Mouse (Mus musculus): ENCODE measurements around the gene Psmd8. TPM values are rescaled to one million over a fixed set of nuclear protein-coding genes. Genes with fewer than 3 reads are reported as not detected.
"Not testable (repeated sequence)": the region's sequence is repeated elsewhere in the genome, so short reads cannot be mapped to it uniquely, and the experiment has no call there.

Psmd8 gene
- polyA plus RNA-seq (2017; shearing (Covaris generic)): 100 to 1,000 TPM; 163 to 175 TPM

DNA sequence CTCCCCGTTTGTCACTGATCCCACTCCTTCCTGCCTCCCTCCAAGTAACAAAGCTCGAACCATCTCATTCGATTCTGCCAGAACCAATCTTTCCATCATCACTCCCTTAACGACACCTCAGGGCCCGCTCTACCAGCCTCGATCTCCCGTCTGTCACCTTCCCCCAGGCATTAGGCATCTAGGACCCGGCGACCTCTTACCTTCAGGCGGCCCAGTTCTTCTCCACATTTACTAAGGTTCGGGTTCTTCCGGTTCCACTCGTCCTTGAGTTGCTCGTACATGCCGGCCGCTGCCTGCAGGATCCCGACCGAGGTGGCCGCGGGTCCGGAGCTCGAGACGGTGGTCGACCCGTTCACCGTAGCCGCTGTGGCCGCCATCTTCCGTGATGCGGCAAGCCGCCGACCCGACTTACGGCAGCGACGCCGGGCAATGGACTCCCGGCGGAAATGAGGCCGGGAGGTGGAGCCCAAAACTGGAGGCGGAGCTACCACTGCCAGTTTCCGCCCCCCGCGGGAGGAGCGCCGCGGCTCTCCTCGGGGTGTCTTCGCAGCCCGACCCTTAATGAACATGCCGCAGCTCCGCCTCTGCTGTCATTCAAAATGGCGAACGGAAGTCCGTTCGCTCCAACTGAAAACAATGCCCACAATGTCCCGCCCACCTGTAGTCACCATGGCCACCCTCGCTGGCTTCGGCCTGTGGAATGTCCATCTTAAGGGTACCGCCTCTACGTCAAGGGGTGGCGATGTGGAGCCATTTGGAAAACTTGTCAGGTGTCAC, at the start of gene Psmd8:
Psmd8 (minus strand) TSS at position 625 of the 777 bp plus-strand sequence.
- peak; percentile 97 for ATAC-seq

DNA sequence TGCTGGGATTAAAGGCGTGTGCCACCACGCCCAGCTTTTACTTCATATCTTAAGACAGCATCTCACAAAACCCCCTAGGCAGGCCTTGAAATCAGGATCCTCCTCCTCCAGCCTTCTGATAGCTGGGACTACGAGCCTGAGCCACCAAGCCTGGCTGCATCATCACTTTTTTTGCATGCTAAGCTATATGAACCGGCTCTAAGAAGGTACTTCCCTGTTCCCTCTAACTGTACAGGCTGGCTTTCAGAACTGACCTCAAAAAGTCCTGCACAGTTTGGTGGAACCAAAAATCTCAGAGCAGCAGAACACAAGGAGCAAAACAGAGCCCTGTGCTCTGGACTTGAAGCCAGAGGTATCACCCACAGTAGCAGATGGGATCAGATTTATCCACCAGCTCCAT, 47.7 kb upstream of the Psmd8 start:
- no peak for ATAC-seq

DNA sequence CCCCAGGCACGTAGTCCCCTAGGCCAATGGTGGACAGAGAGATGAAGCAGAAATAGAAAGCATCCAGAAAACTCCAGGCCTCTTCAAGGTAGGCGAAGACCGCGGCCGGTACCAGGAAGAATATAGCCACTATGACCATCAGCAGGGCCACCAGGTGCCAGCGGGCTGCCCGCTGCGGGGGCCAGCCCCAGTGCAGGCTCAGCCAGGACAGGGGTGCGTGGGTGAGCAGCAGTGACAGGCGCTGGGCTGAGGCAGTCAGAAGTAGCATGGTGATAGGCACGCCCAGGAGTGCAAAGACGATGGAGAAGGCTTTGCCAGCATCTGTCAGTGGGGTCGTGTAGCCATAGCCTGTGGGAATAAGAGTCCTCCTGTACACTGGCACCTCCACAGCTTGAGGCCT, 45.0 kb upstream of the Psmd8 start:
- ATAC-seq: no peak

DNA sequence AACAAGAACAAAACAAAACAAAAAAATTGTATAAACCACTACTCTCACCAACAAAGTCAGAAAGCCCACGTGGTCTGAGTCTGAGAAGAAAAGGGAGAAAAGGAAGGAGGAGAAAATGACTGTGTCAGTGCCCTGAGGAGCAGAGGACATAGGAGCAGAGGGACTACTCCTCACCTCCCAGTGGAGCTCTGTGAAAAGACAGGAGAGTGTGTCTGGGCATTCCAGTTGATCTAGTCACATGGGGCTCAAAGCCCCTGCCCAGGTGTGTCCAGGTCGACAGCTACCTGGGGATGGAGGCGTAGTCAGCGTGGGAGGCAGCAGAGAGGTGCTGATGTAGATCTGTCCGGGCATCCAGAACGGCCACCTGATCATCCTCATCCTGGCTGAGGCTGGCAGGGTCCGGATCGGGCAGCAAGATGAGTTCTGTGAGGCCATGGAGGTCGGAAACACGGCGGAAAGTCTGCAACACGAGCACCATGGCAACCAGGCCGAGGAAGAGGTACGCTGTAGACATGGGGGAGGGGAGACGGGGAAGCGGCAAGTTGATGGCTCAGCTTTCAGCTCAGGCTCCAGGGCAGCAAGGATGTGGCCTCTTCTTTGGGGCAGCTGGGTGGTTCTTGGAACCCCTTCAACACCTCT, 44.4 kb upstream of the Psmd8 start:
- ATAC-seq: peak; percentile 54

DNA sequence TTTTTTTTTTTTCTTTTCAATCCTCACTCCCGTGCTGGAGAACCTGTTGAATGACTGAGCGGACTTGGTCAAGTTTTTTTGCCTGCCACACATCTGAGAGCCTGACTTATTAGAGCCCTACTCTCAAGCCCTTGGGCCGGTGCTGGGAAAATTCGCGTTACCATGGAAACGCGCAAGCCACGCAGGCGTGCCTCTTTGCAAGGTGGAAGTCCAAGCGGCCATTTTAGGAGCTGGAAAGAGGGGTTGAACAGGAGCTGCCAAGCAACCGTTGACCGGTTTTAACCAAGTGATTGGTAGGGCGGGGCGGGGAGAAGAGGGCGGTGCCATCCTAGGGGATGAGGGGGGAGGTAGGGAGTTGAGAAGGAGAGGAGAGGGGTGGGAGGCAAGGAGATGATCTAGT, 34.3 kb upstream of the Psmd8 start:
- no peak for ATAC-seq

DNA sequence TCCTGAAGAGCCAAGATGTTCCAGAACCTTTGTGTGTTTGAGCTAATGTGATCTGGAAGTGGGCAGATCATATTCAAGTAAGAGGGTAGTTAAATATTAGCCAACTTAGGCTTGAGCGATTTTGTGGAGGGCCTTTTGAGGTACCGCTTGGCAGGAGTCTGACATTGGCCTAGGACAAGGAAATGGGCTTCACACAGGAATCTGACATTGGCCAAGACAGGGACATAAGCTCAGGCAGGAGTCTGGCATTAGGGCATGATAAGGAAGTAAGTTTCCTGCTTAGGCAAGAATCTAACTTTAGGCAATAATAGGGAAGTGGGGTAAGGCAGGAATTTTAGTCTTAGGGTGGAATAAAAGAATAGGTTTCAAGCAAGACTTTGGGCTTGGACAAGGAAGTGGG, 33.7 kb upstream of the Psmd8 start:
- no peak for ATAC-seq

DNA sequence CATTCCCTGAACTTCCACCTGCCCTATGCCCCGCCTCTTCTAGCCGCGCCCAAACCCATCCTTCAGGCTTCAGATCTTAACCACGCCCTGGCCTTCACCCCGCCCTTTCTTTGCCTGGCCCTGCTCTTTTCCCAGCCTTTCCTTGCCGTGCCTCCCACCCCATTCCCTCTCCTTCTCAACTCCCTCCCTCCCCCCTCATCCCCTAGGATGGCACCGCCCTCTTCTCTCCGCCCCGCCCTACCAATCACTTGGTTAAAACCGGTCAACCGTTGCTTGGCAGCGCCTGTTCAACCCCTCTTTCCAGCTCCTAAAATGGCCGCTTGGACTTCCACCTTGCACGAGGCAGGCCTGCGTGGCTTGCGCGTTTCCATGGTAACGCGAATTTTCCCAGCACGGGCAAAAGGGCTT, 33.2 kb upstream of the Psmd8 start, which contains the start of gene Catsperg1:
Catsperg1 (minus strand) TSS at position 361 of the 408 bp plus-strand sequence.
- no peak for ATAC-seq

DNA sequence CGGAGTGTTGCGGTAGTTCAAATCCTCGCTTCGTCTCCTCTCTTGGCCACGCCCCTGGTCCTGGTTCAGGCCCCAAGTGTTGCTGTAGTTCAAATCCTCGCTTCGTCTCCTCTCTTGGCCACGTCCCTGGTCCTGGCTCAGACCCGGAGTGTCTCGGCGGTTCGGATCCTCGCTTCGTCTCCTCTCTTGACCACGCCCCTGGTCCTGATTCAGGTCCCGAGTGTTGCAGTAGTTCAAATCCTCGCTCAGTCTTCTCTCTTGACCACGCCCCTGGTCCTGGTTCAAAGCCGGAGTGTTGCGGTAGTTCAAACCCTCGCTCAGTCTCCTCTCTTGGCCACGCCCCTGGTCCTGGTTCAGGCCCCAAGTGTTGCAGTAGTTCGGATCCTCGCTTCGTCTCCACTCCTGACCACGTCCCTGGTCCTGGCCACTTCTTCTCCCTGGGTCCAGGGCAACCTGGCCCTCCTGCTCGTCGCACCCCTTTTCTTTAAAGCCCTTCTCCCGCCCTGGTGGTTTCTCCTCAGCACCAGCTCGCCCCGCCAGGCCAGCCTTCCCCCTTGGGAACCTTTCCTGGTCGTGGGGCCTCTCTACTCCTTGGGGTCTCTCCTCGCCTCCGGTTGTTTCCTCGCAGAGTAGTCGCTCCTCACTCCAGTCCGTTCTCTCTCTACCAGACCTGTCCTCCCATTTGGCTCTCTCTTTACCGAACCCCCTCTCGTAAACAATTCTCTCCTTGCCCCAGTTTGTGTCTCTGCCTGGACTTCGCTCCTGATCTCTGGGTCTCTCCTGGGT, 32.5 kb upstream of the Psmd8 start:
- not testable (repeated sequence) for ATAC-seq

DNA sequence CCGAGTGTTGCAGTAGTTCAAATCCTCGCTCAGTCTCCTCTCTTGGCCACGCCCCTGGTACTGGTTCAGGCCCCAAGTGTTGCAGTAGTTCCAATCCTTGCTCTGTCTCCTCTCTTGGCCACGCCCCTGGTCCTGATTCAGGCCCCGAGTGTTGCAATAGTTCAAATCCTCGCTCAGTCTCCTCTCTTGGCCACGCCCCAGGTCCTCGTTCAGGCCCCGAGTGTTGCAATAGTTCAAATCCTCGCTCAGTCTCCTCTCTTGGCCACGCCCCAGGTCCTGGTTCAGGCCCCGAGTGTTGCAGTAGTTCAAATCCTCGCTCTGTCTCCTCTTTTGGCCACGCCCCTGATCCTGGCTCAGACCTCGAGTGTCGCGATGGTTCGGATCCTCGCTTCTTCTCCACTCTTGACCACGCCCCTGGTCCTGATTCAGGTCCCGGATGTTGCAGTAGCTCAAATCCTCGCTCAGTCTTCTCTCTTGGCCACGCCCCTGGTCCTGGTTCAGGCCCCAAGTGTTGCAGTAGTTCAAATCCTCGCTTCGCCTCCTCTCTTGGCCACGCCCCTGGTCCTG, 31.8 kb upstream of the Psmd8 start:
- no peak for ATAC-seq

DNA sequence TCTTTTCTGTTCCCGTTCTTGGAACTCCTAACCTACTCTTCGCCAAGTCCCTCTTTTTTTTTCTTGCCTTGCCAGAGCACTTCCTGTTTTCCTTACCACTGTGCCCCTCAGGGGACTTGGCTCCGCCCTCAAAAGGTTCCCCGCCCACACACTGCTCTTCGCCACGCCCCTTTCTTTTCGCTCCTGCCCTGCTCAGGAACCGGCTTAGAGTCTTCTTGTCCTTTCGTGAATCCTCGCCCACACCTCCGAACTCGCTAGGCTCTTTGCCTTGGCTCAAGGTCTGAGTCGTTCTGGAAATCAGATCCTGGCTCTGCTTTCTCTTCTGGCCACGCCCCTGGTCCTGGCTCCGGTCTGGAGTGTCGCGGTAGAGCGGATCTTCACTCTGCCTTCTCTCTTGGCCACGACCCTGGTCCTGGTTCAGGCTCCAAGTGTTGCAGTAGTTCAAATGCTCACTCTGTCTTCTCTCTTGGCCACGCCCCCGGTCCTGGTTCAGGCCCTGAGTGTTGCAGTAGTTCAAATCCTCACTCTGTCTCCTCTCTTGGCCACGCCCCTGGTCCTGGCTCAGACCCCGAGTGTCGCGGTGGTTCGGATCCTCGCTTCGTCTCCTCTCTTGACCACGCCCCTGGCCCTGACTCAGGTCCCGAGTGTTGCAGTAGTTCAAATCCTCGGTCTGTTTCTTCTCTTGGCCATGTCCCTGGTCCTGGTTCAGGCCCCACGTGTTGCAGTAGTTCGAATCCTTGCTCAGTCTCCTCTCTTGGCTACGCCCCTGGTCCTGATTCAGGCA, 31.1 kb upstream of the Psmd8 start:
- peak; percentile 94 for ATAC-seq

DNA sequence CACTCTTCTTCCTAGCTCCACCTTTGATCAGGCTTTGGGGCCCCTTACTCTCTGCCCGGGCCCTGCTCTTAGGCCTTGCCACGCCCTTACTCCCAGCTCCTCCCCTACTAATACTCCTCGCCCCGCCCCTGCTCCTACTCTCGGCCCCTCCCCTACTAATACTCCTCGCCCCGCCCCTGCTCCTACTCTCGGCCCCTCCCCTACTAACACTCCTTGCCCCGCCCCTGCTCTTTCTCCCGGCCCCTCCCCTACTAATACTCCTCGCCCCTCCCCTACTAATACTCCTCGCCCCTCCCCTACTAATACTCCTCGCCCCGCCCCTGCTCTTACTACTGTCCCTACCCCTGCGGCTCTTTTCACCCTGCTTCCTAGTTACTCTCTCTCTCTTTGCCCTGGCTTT, 30.5 kb upstream of the Psmd8 start:
- peak; percentile 29 for ATAC-seq

DNA sequence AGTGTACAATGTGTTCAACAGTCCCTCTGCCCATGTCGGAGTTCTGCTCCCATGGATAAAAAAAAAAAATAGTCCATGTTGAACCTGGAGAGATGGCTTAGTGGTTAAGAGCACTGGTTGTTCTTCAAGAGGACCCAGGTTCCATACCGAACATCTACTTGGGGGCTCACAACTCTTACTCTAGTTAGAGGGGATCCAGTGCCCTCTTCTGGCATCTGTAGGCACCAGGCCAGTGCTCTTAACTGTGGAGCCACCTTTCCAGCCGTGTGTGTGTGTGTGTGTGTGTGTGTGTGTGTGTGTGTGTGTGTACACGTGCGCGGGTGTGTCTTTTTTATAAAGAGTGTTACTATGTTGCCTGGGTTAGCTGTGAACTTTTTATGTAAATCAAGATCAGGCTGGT, 22.1 kb upstream of the Psmd8 start:
- no peak for ATAC-seq

DNA sequence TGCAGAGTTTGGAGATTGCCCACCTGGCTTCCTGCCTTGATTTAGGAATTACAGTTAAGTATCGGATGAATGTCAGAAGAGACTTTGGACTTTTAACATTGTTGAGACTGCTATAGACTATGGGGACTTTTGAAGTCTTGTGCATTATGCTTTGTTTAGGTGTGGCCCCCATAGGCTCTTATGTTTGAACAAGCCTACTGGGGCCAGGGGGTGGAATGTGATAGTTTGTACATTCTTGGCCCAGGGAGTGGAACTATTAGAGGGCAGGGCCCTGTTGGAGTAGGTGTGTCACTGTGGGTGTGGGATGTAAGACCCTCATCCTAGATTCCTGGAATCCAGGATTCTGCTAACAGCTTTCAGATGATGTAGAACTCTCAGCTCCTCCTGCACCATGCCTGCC, 13.7 kb upstream of the Psmd8 start:
- ATAC-seq: not testable (repeated sequence)

DNA sequence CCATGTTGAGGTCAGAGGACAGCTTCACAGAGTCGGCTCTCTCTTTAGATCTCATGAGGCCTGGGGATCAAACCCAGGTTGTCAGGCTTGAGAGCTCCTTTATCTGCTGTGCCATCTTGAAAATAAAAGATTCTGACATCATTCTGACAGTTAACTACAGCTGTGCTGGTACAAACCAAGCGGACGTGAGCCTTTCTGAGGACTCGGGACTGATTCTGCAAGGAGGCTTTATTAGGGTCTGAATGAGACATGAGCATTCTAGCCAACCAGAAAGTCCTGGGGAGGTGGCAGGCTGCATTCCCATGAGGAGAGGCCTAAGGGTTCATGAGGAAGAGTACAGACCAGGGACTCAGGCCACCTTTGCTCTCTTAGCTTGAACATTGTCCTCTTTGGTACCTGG, 822 bp upstream of the Psmd8 start:
- ATAC-seq: not testable (repeated sequence)

DNA sequence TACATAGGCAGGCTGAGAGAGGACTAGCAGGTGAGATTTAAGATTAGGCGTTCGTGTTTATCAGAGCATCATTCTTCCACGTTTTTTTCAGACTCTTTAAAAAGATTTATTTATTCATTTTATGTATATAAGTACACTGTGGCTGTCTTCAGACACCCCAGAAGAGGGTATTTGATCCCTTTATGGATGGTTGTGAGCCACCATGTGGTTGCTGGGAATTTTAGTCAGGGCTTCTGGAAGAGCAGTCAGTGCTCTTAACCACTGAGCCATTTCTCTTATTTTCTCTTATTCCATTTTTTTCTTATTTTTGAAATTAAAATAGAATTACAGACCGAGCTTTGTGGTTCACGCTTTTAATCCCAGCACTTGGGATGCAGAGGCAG, 344 bp upstream of the Psmd8 start:
- ATAC-seq: no peak

DNA sequence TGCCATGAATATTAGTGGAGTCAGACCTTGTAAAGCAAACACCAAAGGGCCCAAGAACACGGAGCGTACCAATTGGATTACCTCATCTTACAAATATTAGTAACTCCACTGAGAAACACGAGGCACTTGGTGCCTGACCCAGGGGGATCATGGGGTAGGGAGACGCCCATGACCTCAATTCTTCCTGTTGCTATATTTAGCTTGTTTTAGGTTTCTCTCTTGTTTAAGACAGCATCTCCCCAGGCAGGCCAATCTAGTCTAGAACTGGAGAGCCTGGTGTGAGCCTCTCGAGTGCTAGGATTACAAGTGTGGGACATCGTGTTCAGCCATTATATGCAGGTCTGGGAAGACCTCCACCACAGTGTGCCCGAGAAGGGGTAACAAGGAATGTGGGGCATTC, 1.2 kb downstream of the Psmd8 start:
- no peak for ATAC-seq

DNA sequence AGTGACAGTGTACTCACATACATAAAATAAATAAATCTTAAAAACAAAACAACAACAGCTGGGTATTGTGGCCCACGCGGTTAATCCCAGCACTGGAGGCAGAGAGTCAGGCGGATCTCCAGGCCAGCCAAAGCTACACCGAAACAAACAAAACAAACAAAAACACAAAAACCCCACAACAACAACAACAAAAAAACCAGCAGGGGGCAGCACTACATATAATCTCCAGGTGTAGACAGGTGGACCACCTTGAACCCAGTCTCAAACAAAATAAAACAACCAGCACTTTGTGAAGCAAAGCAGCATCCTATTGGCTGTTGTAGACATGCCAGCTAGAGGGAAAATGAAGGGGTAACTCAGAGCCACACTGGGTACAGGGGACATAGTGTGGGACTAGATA, 2.4 kb downstream of the Psmd8 start:
- no peak for ATAC-seq

DNA sequence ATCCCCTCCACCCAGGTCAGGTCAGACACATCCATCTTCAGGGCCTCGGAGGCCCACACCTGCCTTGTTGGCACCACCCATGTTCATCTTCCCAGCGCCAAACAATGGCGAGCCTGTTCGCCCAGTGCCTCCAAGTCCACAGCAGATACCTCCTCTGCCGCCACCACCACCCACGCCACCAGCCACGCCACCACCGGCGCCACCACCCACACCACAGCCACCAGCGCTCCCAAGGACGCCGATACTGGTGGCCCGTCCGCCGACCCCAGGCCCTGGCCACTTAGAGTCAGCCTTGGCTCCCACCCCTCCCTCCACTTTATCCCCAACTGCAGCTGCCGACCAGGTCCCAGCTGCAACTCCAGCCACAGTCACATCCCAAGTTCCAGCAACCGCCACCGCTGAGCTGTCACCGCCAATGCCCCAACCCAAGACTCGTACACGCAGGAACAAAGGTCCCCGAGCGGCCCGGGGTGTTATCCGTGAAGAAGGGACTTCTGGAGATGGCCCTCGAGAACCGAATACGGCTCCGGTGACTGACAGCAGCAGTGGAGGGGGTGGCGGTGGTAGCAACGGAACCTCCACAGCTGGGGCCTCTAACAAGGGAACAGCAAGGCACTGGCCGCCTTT, 8.0 kb downstream of the Psmd8 start:
- ATAC-seq: no peak

DNA sequence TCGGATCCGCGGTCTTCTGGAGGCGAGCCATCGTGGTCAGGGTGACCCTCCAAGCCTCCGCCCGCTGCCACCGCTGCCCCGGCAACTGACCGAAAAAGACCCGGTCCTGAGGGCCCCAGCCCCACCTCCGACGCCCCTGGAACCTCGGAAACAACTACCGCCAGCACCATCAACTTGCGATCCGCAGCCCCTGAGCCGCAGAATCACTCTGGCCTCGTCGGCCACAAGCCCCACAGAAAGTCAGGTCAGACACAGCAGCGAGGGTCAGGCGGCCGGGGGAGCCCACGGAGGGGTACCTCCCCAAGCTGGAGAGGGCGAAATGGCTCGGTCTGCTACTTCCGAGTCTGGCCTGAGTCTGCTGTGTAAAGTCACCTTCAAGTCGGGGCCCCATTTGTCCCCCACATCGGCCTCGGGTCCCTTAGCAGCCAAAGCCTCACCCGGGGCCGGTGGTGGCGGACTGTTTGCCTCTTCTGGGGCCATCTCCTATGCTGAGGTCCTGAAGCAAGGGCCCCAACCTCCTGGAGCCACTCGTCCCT, 8.9 kb downstream of the Psmd8 start:
- no peak for ATAC-seq

DNA sequence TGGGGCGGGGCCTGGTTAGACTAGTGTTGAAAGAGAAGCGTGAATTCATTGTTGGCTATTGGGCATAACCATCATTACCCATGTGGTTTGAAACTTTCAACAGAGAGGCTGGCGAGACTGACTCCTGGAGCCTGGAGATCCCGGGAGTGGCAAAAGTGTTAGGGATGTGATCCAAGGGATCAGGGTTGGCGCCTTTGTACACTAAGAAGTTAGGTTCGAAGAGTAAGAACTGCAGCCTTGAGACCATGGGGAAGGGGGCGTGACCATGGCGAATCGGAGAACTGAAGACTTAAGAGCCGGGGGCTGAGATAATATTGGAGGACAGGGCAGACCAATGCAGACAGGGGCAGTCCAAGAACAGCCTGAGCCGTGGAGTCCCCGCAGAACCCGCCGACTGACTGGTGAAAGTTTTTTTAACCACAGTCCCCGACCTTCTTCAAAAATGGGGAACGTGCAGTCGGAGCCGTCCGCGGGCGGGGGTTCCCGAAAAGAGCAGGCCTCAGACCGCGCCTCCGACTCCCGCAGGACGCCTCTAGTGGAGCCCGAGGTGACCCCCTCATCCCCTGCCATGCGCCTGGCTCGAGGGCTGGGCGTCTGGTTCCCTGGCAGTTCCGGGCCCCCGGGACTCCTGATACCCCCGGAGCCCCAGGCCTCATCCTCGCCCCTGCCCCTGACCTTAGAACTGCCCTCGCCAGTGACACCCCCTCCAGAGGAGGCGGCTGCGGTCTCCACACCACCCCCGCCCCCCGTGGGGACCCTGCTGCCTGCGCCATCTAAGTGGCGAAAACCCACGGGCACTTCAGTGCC, 9.5 kb downstream of the Psmd8 start:
- peak; percentile 39 for ATAC-seq
